Mouse (Mus musculus) central nervous system, embryonic 11.5 days (tissue): ENCODE results near the gene Gfap. TPM values are rescaled to one million over a fixed set of nuclear protein-coding genes. Genes with fewer than 3 reads are reported as not detected.

Experiments used
- polyA plus RNA-seq: library from polyadenylated mRNA; depleted of rRNA; stranded (reverse); fragments of >200 nt; gene quantifications from 2 replicates; pipeline ENCODE4 v1.2.3, GENCODE M21; 2012; rRNA removed

The Gfap gene
- polyA plus RNA-seq, result 0.40 and 0.55 TPM in 2 replicates

GRCm38 (mm10) chr11:102900763-102901162 lies at the start of gene Gfap:
TSS of gene Gfap (minus strand) at chr11:102900912.

GRCm38 (mm10) chr11:102946265-102946991 lies 45.7 kb upstream of the Gfap start, which contains the start of gene C1ql1:
TSS of gene C1ql1 (minus strand) at chr11:102946688.

GRCm38 (mm10) chr11:102924557-102925350 lies 24.0 kb upstream of the Gfap start, which contains the start of gene Kif18b:
TSS of gene Kif18b (minus strand) at chr11:102925124.

GRCm38 (mm10) chr11:102884616-102885219 lies 16.0 kb downstream of the Gfap start, which contains the start of gene Fam187a:
TSS of gene Fam187a (plus strand) at chr11:102885169.

GRCm38 (mm10) chr11:102880585-102881313 lies 20.0 kb downstream of the Gfap start, which contains the start of the genes Eftud2 and Ccdc103:
TSS of gene Eftud2 (minus strand) at chr11:102880985.
TSS of gene Ccdc103 (plus strand) at chr11:102881204.

Other genes with a start within 250 kb of the Gfap start
- 0.22 and 0.56 TPM in 2 replicates for gene Meioc, start 237.2 kb downstream of the Gfap start, polyA plus RNA-seq
- 33.8 and 39.1 TPM in 2 replicates for gene Ccdc43, start 203.1 kb downstream of the Gfap start, polyA plus RNA-seq
- gene Adam11, start 139.5 kb downstream of the Gfap start, polyA plus RNA-seq, result 20.9 and 31.1 TPM in 2 replicates
- gene Gjc1, start 81.2 kb downstream of the Gfap start, polyA plus RNA-seq, result 116 and 119 TPM in 2 replicates
- not detected in 2 replicates for gene Higd1b, start 65.1 kb downstream of the Gfap start, polyA plus RNA-seq
- 127 and 232 TPM in 2 replicates for gene Eftud2, start 19.9 kb downstream of the Gfap start, polyA plus RNA-seq
- 1.1 and 1.8 TPM in 2 replicates for gene Ccdc103, start 19.7 kb downstream of the Gfap start, polyA plus RNA-seq
- 0.05 TPM in 1 of 2 replicates, not detected in the other for gene Fam187a, start 15.7 kb downstream of the Gfap start, polyA plus RNA-seq
- gene Kif18b, start 24.2 kb upstream of the Gfap start, polyA plus RNA-seq, result 23.2 and 28.6 TPM in 2 replicates
- 9.9 and 11.7 TPM in 2 replicates for gene C1ql1, start 45.8 kb upstream of the Gfap start, polyA plus RNA-seq
- 35.3 and 49.5 TPM in 2 replicates for gene Nmt1, start 127.3 kb upstream of the Gfap start, polyA plus RNA-seq
- 161 and 243 TPM in 2 replicates for gene Dcakd, start 127.4 kb upstream of the Gfap start, polyA plus RNA-seq
- gene Plcd3, start 200.7 kb upstream of the Gfap start, polyA plus RNA-seq, result 2.2 and 2.3 TPM in 2 replicates
- 5.4 and 15.2 TPM in 2 replicates for gene Acbd4, start 200.8 kb upstream of the Gfap start, polyA plus RNA-seq
- gene Hexim1, start 215.3 kb upstream of the Gfap start, polyA plus RNA-seq, result 15.4 and 25.5 TPM in 2 replicates
- gene Hexim2, start 231.5 kb upstream of the Gfap start, polyA plus RNA-seq, result 6.7 and 6.9 TPM in 2 replicates